Mouse (Mus musculus): ENCODE data around the gene Atp6ap1. TPM values are rescaled to one million over a fixed set of nuclear protein-coding genes. Genes with fewer than 3 reads are reported as not detected.
A peak's percentile ranks its signal among the peaks of the same experiment; 100 is the strongest.

Gene Atp6ap1
- 229 and 231 TPM in 2 replicates for total RNA-seq (2015)
- total RNA-seq (2017) = 218 and 254 TPM in 2 replicates

- ATAC-seq (ENCODE audit: poor library complexity, severe bottlenecking) = peak; percentile 98
Observed at GRCm38 (mm10) chrX:74296538-74297448, at the start of gene Atp6ap1. Gene Atp6ap1 (plus strand): TSS chrX:74297097.

- no peak for ATAC-seq (ENCODE audit: poor library complexity, severe bottlenecking)
Observed at GRCm38 (mm10) chrX:74248651-74249050, 48.2 kb upstream of the Atp6ap1 start.

GRCm38 (mm10) chrX:74249615-74250014 is 47.3 kb upstream of the Atp6ap1 start, which contains the start of gene Flna:
Gene Flna (minus strand): TSS chrX:74249820.
- peak; percentile 16; the same call in 1 of the 2 replicates for ATAC-seq (ENCODE audit: poor library complexity, severe bottlenecking)

- ATAC-seq (ENCODE audit: poor library complexity, severe bottlenecking) = peak; percentile 90
Observed at GRCm38 (mm10) chrX:74254153-74254887, 42.6 kb upstream of the Atp6ap1 start, which contains the start of gene Emd. Gene Emd (plus strand): TSS chrX:74254687.

- peak; percentile 31 for ATAC-seq (ENCODE audit: poor library complexity, severe bottlenecking)
Observed at GRCm38 (mm10) chrX:74254888-74255565, 41.9 kb upstream of the Atp6ap1 start.

- ATAC-seq (ENCODE audit: poor library complexity, severe bottlenecking) = no peak
Observed at GRCm38 (mm10) chrX:74257746-74258145, 39.2 kb upstream of the Atp6ap1 start.

- ATAC-seq (ENCODE audit: poor library complexity, severe bottlenecking) = peak; percentile 18
Observed at GRCm38 (mm10) chrX:74269736-74270061, 27.2 kb upstream of the Atp6ap1 start.

GRCm38 (mm10) chrX:74270062-74270901 is 26.6 kb upstream of the Atp6ap1 start, which contains the start of gene Rpl10:
Gene Rpl10 (plus strand): TSS chrX:74270812.
- peak; percentile 86 for ATAC-seq (ENCODE audit: poor library complexity, severe bottlenecking)

GRCm38 (mm10) chrX:74270902-74271551 is 25.9 kb upstream of the Atp6ap1 start:
- peak; percentile 25 for ATAC-seq (ENCODE audit: poor library complexity, severe bottlenecking)

- ATAC-seq (ENCODE audit: poor library complexity, severe bottlenecking) = no peak
Observed at GRCm38 (mm10) chrX:74273422-74274322, 23.2 kb upstream of the Atp6ap1 start.

GRCm38 (mm10) chrX:74277916-74278315 is 19.0 kb upstream of the Atp6ap1 start:
- peak; percentile 31 for ATAC-seq (ENCODE audit: poor library complexity, severe bottlenecking)

- no peak for ATAC-seq (ENCODE audit: poor library complexity, severe bottlenecking)
Observed at GRCm38 (mm10) chrX:74281041-74281731, 15.7 kb upstream of the Atp6ap1 start.

GRCm38 (mm10) chrX:74281732-74282394 is 15.0 kb upstream of the Atp6ap1 start, which contains the start of the genes Taz and Dnase1l1:
Gene Taz (plus strand): TSS chrX:74281912.
Gene Dnase1l1 (minus strand): TSS chrX:74282337.
- peak; percentile 84 for ATAC-seq (ENCODE audit: poor library complexity, severe bottlenecking)

- peak; percentile 85 for ATAC-seq (ENCODE audit: poor library complexity, severe bottlenecking)
Observed at GRCm38 (mm10) chrX:74282395-74283091, 14.4 kb upstream of the Atp6ap1 start.

- no peak for ATAC-seq (ENCODE audit: poor library complexity, severe bottlenecking)
Observed at GRCm38 (mm10) chrX:74283092-74283437, 13.8 kb upstream of the Atp6ap1 start.

GRCm38 (mm10) chrX:74293431-74293830 is 3.5 kb upstream of the Atp6ap1 start:
- ATAC-seq (ENCODE audit: poor library complexity, severe bottlenecking) = no peak

GRCm38 (mm10) chrX:74298348-74298747 is 1.5 kb downstream of the Atp6ap1 start:
- ATAC-seq (ENCODE audit: poor library complexity, severe bottlenecking) = no peak

Data from megakaryocyte, adult 5-6 weeks (primary cell).